Mouse (Mus musculus): Measurements from ENCODE around the gene Tmem254b. TPM values are rescaled to one million over a fixed set of nuclear protein-coding genes. Genes with fewer than 3 reads are reported as not detected.
"Not testable (repeated sequence)": the region's sequence is repeated elsewhere in the genome, so short reads cannot be mapped to it uniquely, and the experiment has no call there.

Tmem254b gene
- 1 to 10 TPM; 6.3 to 8.0 TPM for total RNA-seq (2021)

- not testable (repeated sequence) for DNase-seq
Observed at GRCm38 (mm10) chr14:26206926-26207247, at the start of gene Tmem254b. Gene Tmem254b, minus strand, starts transcription at chr14:26207041.

- not testable (repeated sequence) for DNase-seq
Observed at GRCm38 (mm10) chr14:26237183-26237582, 30.3 kb upstream of the Tmem254b start.

GRCm38 (mm10) chr14:26216233-26217000 is 9.6 kb upstream of the Tmem254b start:
- not testable (repeated sequence) for DNase-seq

GRCm38 (mm10) chr14:26206197-26206925 is 480 bp downstream of the Tmem254b start:
- not testable (repeated sequence) for DNase-seq

GRCm38 (mm10) chr14:26197851-26198250 is 9.0 kb downstream of the Tmem254b start:
- not testable (repeated sequence) for DNase-seq

GRCm38 (mm10) chr14:26188361-26188760 is 18.5 kb downstream of the Tmem254b start:
- not testable (repeated sequence) for DNase-seq

GRCm38 (mm10) chr14:26186638-26187037 is 20.2 kb downstream of the Tmem254b start:
- DNase-seq: not testable (repeated sequence)

- not testable (repeated sequence) for DNase-seq
Observed at GRCm38 (mm10) chr14:26182380-26182779, 24.5 kb downstream of the Tmem254b start, which contains the start of gene Plac9b. Gene Plac9b, minus strand, starts transcription at chr14:26182480.

- DNase-seq: not testable (repeated sequence)
Observed at GRCm38 (mm10) chr14:26181660-26182059, 25.2 kb downstream of the Tmem254b start.

- not testable (repeated sequence) for DNase-seq
Observed at GRCm38 (mm10) chr14:26175028-26175427, 31.8 kb downstream of the Tmem254b start.

GRCm38 (mm10) chr14:26173955-26174354 is 32.9 kb downstream of the Tmem254b start:
- not testable (repeated sequence) for DNase-seq

GRCm38 (mm10) chr14:26165266-26165665 is 41.6 kb downstream of the Tmem254b start:
- DNase-seq: not testable (repeated sequence)

GRCm38 (mm10) chr14:26162423-26162822 is 44.4 kb downstream of the Tmem254b start:
- not testable (repeated sequence) for DNase-seq

- not testable (repeated sequence) for DNase-seq
Observed at GRCm38 (mm10) chr14:26161156-26161555, 45.7 kb downstream of the Tmem254b start.

GRCm38 (mm10) chr14:26156032-26156431 is 50.8 kb downstream of the Tmem254b start:
- not testable (repeated sequence) for DNase-seq

Other genes with a start within 250 kb of the Tmem254b start
- not detected for gene Duxbl1, start 228.5 kb downstream of the Tmem254b start, total RNA-seq (2021)
- 10 to 100 TPM; 10.1 to 18.1 TPM for gene Gm9780, start 164.3 kb downstream of the Tmem254b start, total RNA-seq (2021)
- gene Tmem254c, start 139.7 kb downstream of the Tmem254b start, total RNA-seq (2021): 10 to 100 TPM; 15.5 to 31.0 TPM
- gene Cphx2, start 125.5 kb downstream of the Tmem254b start, total RNA-seq (2021): not detected
- not detected for gene Cphx3, start 124.7 kb downstream of the Tmem254b start, total RNA-seq (2021)
- under 1 TPM; 0.24 to 0.61 TPM for gene Duxbl2, start 88.7 kb downstream of the Tmem254b start, total RNA-seq (2021)
- gene Plac9b, start 24.6 kb downstream of the Tmem254b start, total RNA-seq (2021): 10 to 100 TPM; 49.7 to 59.8 TPM
- gene Duxbl3, start 50.9 kb upstream of the Tmem254b start, total RNA-seq (2021): 1 to 10 TPM; 1.9 to 2.3 TPM